In genomic region chr5:137320996-137321395, GRCm38 (mm10) we compare ENCODE assay signal across 15 mouse cellular contexts.
"Had no signal": no experiment of that assay in that cellular context is flagged by ENCODE, and none has a peak within 500 bp of the region (broad histone marks: within the 10 kb centered on the region; RNA-seq: fewer than 3 reads in every experiment).

No protein-coding gene starts in this region.

- DNase-seq: kidney, adult 2 months; layer of hippocampus, adult 9-11 months; lung, adult 2 months; lung, postnatal 14 days; lung, postnatal 4 days; midbrain, embryonic 14.5 days; thymus, adult 2 months; thymus, postnatal 25 days had no signal

- H3K9me3 ChIP-seq: limb, embryonic 10.5 days; limb, embryonic 13.5 days; megakaryocyte, embryonic 14.5 days had no signal

- H3K27ac ChIP-seq: kidney, postnatal 0 days; layer of hippocampus, adult 2 months; limb, embryonic 10.5 days; limb, embryonic 13.5 days had no signal

- H3K4me1 ChIP-seq: limb, embryonic 10.5 days had no signal

- H3K9ac ChIP-seq: limb, embryonic 13.5 days had no signal

- H3K4me2 ChIP-seq: limb, embryonic 13.5 days; midbrain, embryonic 11.5 days had no signal

- H3K4me3 ChIP-seq: layer of hippocampus, adult 2 months; limb, embryonic 10.5 days; limb, embryonic 13.5 days had no signal

- H3K27me3 ChIP-seq: limb, embryonic 13.5 days; megakaryocyte, embryonic 14.5 days had no signal

- ATAC-seq: intestine, postnatal 0 days had no signal
